Mouse (Mus musculus): ENCODE results near the gene Zdhhc18. TPM values are rescaled to one million over a fixed set of nuclear protein-coding genes. Genes with fewer than 3 reads are reported as not detected.
"Not testable (repeated sequence)": the region's sequence is repeated elsewhere in the genome, so short reads cannot be mapped to it uniquely, and the experiment has no call there.

The Zdhhc18 gene
- total and polyA plus RNA-seq, 3 experiments: 6.7 to 15.6 TPM; not detected in 1

GRCm38 (mm10) chr4:133656294-133656693 lies 6.3 kb upstream of the Zdhhc18 start:
- Histone ChIP-seq H3K36me3 (ENCODE audit: control insufficient read depth in 1 of 2, insufficient read depth in 2 of 2, low read length in 2 of 2) (peaks cover 0 to 2% of the 10 kb centered on the region in 2 experiments; a peak in 2 of 4 replicates), H3K9me3 (replicated peaks; ENCODE audit: insufficient read depth, low read length) (no peaks in the 10 kb centered on the region), H3K27ac (ENCODE audit: control insufficient read depth, low read depth, low read length) (no peak overlapping the region), H3K9ac (ENCODE audit: control insufficient read depth, low read depth, low read length, poor library complexity, severe bottlenecking) (no peak overlapping the region), H3K27me3 (ENCODE audit: control insufficient read depth in 1 of 2, insufficient read depth in 2 of 2, low read length in 2 of 2) (no peaks in the 10 kb centered on the region), H3K4me1 (ENCODE audit: control insufficient read depth in 1 of 2, insufficient read depth in 2 of 2, low read length in 2 of 2) (peaks cover 0 to 14% of the 10 kb centered on the region in 2 experiments; a peak in 3 of 4 replicates), H3K79me2 (ENCODE audit: control insufficient read depth, insufficient read depth, low read length, poor library complexity) (no peaks in the 10 kb centered on the region; the same call in 1 of the 2 replicates), H3K4me3 (ENCODE audit: control insufficient read depth in 1 of 2, insufficient read depth in 1 of 2, low read depth in 2 of 2, low read length in 2 of 2) (no peak overlapping the region)
- DNase-seq (ENCODE audit: low read depth, low spot score): no peak
- TF ChIP-seq UBTF (IDR thresholded peaks at IDR 0.05; ENCODE audit: borderline replicate concordance, insufficient read depth, low read depth, low read length): no peak
- TF ChIP-seq ZNF384 (IDR thresholded peaks at IDR 0.05; ENCODE audit: low read depth, low read length): no peak
- no peak for TF ChIP-seq TAL1 (IDR thresholded peaks at IDR 0.05; ENCODE audit: low read length)
- TF ChIP-seq MAFK (IDR thresholded peaks at IDR 0.05; ENCODE audit: borderline replicate concordance, low read depth, low read length): no peak
- TF ChIP-seq USF2 (IDR thresholded peaks at IDR 0.05; ENCODE audit: borderline replicate concordance in 1 of 2, insufficient read depth in 1 of 2, low read depth in 1 of 2, low read length in 2 of 2): no peak
- TF ChIP-seq POLR2AphosphoS5 (IDR thresholded peaks at IDR 0.05; ENCODE audit: borderline replicate concordance, low read depth, low read length): no peak
- no peak for TF ChIP-seq SIN3A (IDR thresholded peaks at IDR 0.05; ENCODE audit: low read length)

GRCm38 (mm10) chr4:133654070-133654469 lies 4.1 kb upstream of the Zdhhc18 start:
- H3K27me3 ChIP-seq (ENCODE audit: control insufficient read depth in 1 of 2, insufficient read depth in 2 of 2, low read length in 2 of 2); H3K9ac ChIP-seq (ENCODE audit: control insufficient read depth, low read depth, low read length, poor library complexity, severe bottlenecking); H3K9me3 ChIP-seq (replicated peaks; ENCODE audit: insufficient read depth, low read length); DNase-seq (ENCODE audit: low read depth, low spot score); H3K27ac ChIP-seq (ENCODE audit: control insufficient read depth, low read depth, low read length); H3K4me3 ChIP-seq (ENCODE audit: control insufficient read depth in 1 of 2, insufficient read depth in 1 of 2, low read depth in 2 of 2, low read length in 2 of 2); H3K79me2 ChIP-seq (ENCODE audit: control insufficient read depth, insufficient read depth, low read length, poor library complexity); H3K4me1 ChIP-seq (ENCODE audit: control insufficient read depth in 1 of 2, insufficient read depth in 2 of 2, low read length in 2 of 2); H3K36me3 ChIP-seq (ENCODE audit: control insufficient read depth in 1 of 2, insufficient read depth in 2 of 2, low read length in 2 of 2): not testable (repeated sequence)
- peak in 1 of 3 experiments; percentile 8; a peak in 2 of 6 replicates for TF ChIP-seq CTCF (IDR thresholded peaks at IDR 0.05 in 2 of 3, conservative IDR thresholded peaks at IDR 0.05 in 1 of 3; ENCODE audit: control insufficient read depth in 1 of 3, insufficient read depth in 1 of 3, low read depth in 2 of 3, low read length in 3 of 3, poor library complexity in 1 of 3, severe bottlenecking in 1 of 3)

- no peaks in the 10 kb centered on the region for H3K27me3 ChIP-seq (ENCODE audit: control insufficient read depth in 1 of 2, insufficient read depth in 2 of 2, low read length in 2 of 2)
- H3K79me2 ChIP-seq (ENCODE audit: control insufficient read depth, insufficient read depth, low read length, poor library complexity): no peaks in the 10 kb centered on the region
- no peak overlapping the region for H3K9ac ChIP-seq (ENCODE audit: control insufficient read depth, low read depth, low read length, poor library complexity, severe bottlenecking)
- H3K4me3 ChIP-seq (ENCODE audit: control insufficient read depth in 1 of 2, insufficient read depth in 1 of 2, low read depth in 2 of 2, low read length in 2 of 2): no peak overlapping the region
- H3K36me3 ChIP-seq (ENCODE audit: control insufficient read depth in 1 of 2, insufficient read depth in 2 of 2, low read length in 2 of 2): peaks cover 0 to 2% of the 10 kb centered on the region in 2 experiments; a peak in 2 of 4 replicates
- no peak for TF ChIP-seq SMC3 (IDR thresholded peaks at IDR 0.05; ENCODE audit: low read depth, low read length)
- no peak for TF ChIP-seq TCF12 (IDR thresholded peaks at IDR 0.05; ENCODE audit: low read depth, low read length)
- TF ChIP-seq MXI1 (IDR thresholded peaks at IDR 0.05; ENCODE audit: low read depth, low read length): no peak
- TF ChIP-seq TBP (IDR thresholded peaks at IDR 0.05; ENCODE audit: low read depth, low read length): no peak
- no peak for TF ChIP-seq MYC (IDR thresholded peaks at IDR 0.05; ENCODE audit: low read depth, low read length)
- TF ChIP-seq KAT2A (conservative IDR thresholded peaks at IDR 0.05; ENCODE audit: low read depth, low read length): no peak
- TF ChIP-seq MAX (IDR thresholded peaks at IDR 0.05; ENCODE audit: low read length): no peak
- no peak for TF ChIP-seq MYB (IDR thresholded peaks at IDR 0.05; ENCODE audit: low read depth, low read length)
- no peak for TF ChIP-seq POLR2A (IDR thresholded peaks at IDR 0.05; ENCODE audit: control insufficient read depth in 1 of 2, insufficient read depth in 1 of 2, low read depth in 1 of 2, low read length in 2 of 2, poor library complexity in 1 of 2)
- TF ChIP-seq ZNF384 (IDR thresholded peaks at IDR 0.05; ENCODE audit: low read depth, low read length): no peak
- TF ChIP-seq POLR2AphosphoS5 (IDR thresholded peaks at IDR 0.05; ENCODE audit: borderline replicate concordance, low read depth, low read length): no peak
- TF ChIP-seq ZMIZ1 (IDR thresholded peaks at IDR 0.05; ENCODE audit: low read depth, low read length): no peak
- H3K9me3 ChIP-seq (replicated peaks; ENCODE audit: insufficient read depth, low read length): no peaks in the 10 kb centered on the region
- DNase-seq (ENCODE audit: low read depth, low spot score): no peak
- 0 out of 4 replicates have a peak, but pooled peaks cover 0 to 5% of the 10 kb centered on the region in 2 experiments for H3K4me1 ChIP-seq (ENCODE audit: control insufficient read depth in 1 of 2, insufficient read depth in 2 of 2, low read length in 2 of 2)
- H3K27ac ChIP-seq (ENCODE audit: control insufficient read depth, low read depth, low read length): no peak overlapping the region
These were observed 2.8 kb upstream of the Zdhhc18 start for GRCm38 (mm10) chr4:133652746-133653145.
